Mouse (Mus musculus) urinary bladder, postnatal 36 days (tissue): ENCODE data around the gene Zfp428.
"Not testable (repeated sequence)": the region's sequence is repeated elsewhere in the genome, so short reads cannot be mapped to it uniquely, and the experiment has no call there.

ENCODE experiments used
- DNase-seq, 2 experiments: peaks; one replicate each; pipeline ENCODE4 v3.0.0; 2022; ENCODE audit warnings: low spot score in 2 of 2, mixed read lengths in 1 of 2

Gene Zfp428

GRCm38 (mm10) chr7:24480986-24481473 is 25.8 kb upstream of the Zfp428 start:
- no peak for DNase-seq

GRCm38 (mm10) chr7:24481474-24482207 is 25.2 kb upstream of the Zfp428 start, which contains the start of gene Cadm4:
TSS of gene Cadm4 (plus strand) at chr7:24482023.
- peak; percentile 73 to 80 for DNase-seq

GRCm38 (mm10) chr7:24482208-24483020 is 24.4 kb upstream of the Zfp428 start:
- no peak for DNase-seq

- DNase-seq, result not testable (repeated sequence)
Measured at GRCm38 (mm10) chr7:24483291-24483690, 23.5 kb upstream of the Zfp428 start.

GRCm38 (mm10) chr7:24485481-24485880 is 21.3 kb upstream of the Zfp428 start:
- no peak for DNase-seq

- no peak for DNase-seq
Measured at GRCm38 (mm10) chr7:24486654-24487130, 20.1 kb upstream of the Zfp428 start.

GRCm38 (mm10) chr7:24487403-24487802 is 19.4 kb upstream of the Zfp428 start:
- no peak for DNase-seq

- DNase-seq, result no peak
Measured at GRCm38 (mm10) chr7:24488303-24488702, 18.5 kb upstream of the Zfp428 start.

GRCm38 (mm10) chr7:24499856-24500577 is 6.8 kb upstream of the Zfp428 start:
- DNase-seq, result no peak

GRCm38 (mm10) chr7:24500929-24501328 is 5.9 kb upstream of the Zfp428 start:
- DNase-seq, result no peak

GRCm38 (mm10) chr7:24501492-24501891 is 5.3 kb upstream of the Zfp428 start:
- peak in 1 of 2 experiments; percentile 20 for DNase-seq

- DNase-seq, result no peak
Measured at GRCm38 (mm10) chr7:24504004-24504403, 2.8 kb upstream of the Zfp428 start.

- DNase-seq, result no peak
Measured at GRCm38 (mm10) chr7:24504868-24505267, 1.9 kb upstream of the Zfp428 start.

GRCm38 (mm10) chr7:24505447-24506064 is 1.2 kb upstream of the Zfp428 start:
- DNase-seq, result no peak

GRCm38 (mm10) chr7:24506065-24506459 is 744 bp upstream of the Zfp428 start:
- DNase-seq, result no peak

GRCm38 (mm10) chr7:24506476-24506837 is 349 bp upstream of the Zfp428 start:
- DNase-seq, result peak in 1 of 2 experiments; percentile 62

- DNase-seq, result no peak
Measured at GRCm38 (mm10) chr7:24507726-24508114, 914 bp downstream of the Zfp428 start.

GRCm38 (mm10) chr7:24512355-24512754 is 5.5 kb downstream of the Zfp428 start, which contains the start of gene AC161166.1:
TSS of gene AC161166.1 (minus strand) at chr7:24512455.
- no peak for DNase-seq

GRCm38 (mm10) chr7:24516319-24516718 is 9.5 kb downstream of the Zfp428 start:
- not testable (repeated sequence) for DNase-seq

GRCm38 (mm10) chr7:24517077-24517476 is 10.3 kb downstream of the Zfp428 start:
- no peak for DNase-seq

GRCm38 (mm10) chr7:24517654-24518053 is 10.8 kb downstream of the Zfp428 start:
- DNase-seq, result no peak
